Mouse (Mus musculus) kidney, postnatal 0 days (tissue): ENCODE measurements at regions not wholly inside any gene's neighbourhood (a gene's known extent, or its start where the extent isn't known, plus 50 kb on each side); places are given as distances from the start of the nearest gene placed in this dataset. TPM values are rescaled to one million over a fixed set of nuclear protein-coding genes. Genes with fewer than 3 reads are reported as not detected.

Source experiments
- ATAC-seq: fragments of 200-750 bp; cut with Nextera tagmentation; replicated peaks from 2 replicates; pipeline ENCODE4 v1.8.0; 2017; ENCODE audit warnings: low read depth, moderate number of reproducible peaks, moderate TSS enrichment, moderate library complexity; ENCODE audit not compliant: low FRiP score
- DNase-seq: peaks from one replicate; pipeline ENCODE4 v3.0.0-alpha.2; 2016; ENCODE audit warnings: low spot score
- H3K27ac ChIP-seq: fragments of 300-500 bp; sonication (generic); 2 replicates; pipeline ENCODE4 v1.5.1; 2014; ENCODE audit warnings: mild to moderate bottlenecking
- H3K27me3 ChIP-seq: fragments of 300-500 bp; sonication (generic); 2 replicates; pipeline ENCODE4 v1.6.1; 2014; ENCODE audit warnings: low read length, mixed read lengths; ENCODE audit not compliant: insufficient read depth
- H3K36me3 ChIP-seq: fragments of 300-500 bp; sonication (generic); 2 replicates; pipeline ENCODE4 v1.6.1; 2014; ENCODE audit warnings: low read length, mixed read lengths; ENCODE audit not compliant: insufficient read depth
- H3K4me1 ChIP-seq: fragments of 300-500 bp; sonication (generic); replicated peaks from 2 replicates; pipeline ENCODE4 v1.6.1; 2014; ENCODE audit warnings: antibody characterized with exemption, low read length, mixed read lengths; ENCODE audit not compliant: insufficient read depth
- H3K4me2 ChIP-seq: fragments of 300-500 bp; sonication (generic); 2 replicates; pipeline ENCODE4 v1.6.1; 2014; ENCODE audit warnings: mild to moderate bottlenecking, low read length, moderate library complexity, mixed read lengths
- H3K4me3 ChIP-seq: fragments of 300-500 bp; sonication (generic); replicated peaks from 2 replicates; pipeline ENCODE4 v1.5.1; 2014; ENCODE audit warnings: low read depth, low read length
- H3K9ac ChIP-seq: fragments of 300-500 bp; sonication (generic); 2 replicates; pipeline ENCODE4 v1.6.1; 2014; ENCODE audit warnings: low read depth, low read length
- H3K9me3 ChIP-seq: fragments of 300-500 bp; sonication (generic); replicated peaks from 2 replicates; pipeline ENCODE4 v1.6.1; 2016; ENCODE audit warnings: low read length, inconsistent platforms, mixed read lengths
- CTCF ChIP-seq: IDR thresholded peaks from 2 replicates; pipeline ENCODE4 v1.5.1; 2016; ENCODE audit warnings: antibody characterized with exemption, low read depth, mild to moderate bottlenecking, moderate library complexity
- WGBS: fragments of 180-500 bp; shearing (Covaris S2); extraction: QIAGEN DNeasy Blood & Tissue Kit; methylation state at CpG from one replicate; pipeline ENCODE4 v1.1.7; 2014; 5-methylcytosine and 5-hydroxymethylcytosine counted together
- microRNA-seq: library from miRNA; unstranded; fragments of <30 nt; microRNA quantifications from one replicate; pipeline ENCODE4, GENCODE M21; 2016

GRCm38 (mm10) chr4:81506306-81506705, 63.7 kb upstream of the Mpdz start:
- 88% methylated on average over 6 of the region's 6 CpGs for WGBS
- H3K9ac ChIP-seq = no peak overlapping the region
- H3K4me2 ChIP-seq = no peak overlapping the region
- H3K27me3 ChIP-seq = no peaks in the 10 kb centered on the region
- ATAC-seq (no peak; the same call in 1 of the 2 replicates), DNase-seq (no peak)
- no peak overlapping the region for H3K27ac ChIP-seq
- no peak for TF ChIP-seq CTCF
- H3K4me3 ChIP-seq = no peak overlapping the region
- H3K9me3 ChIP-seq = no peaks in the 10 kb centered on the region
- H3K4me1 ChIP-seq = no peaks in the 10 kb centered on the region
- no peaks in the 10 kb centered on the region for H3K36me3 ChIP-seq

- 46% methylated on average over 3 of the region's 3 CpGs for WGBS
- Histone ChIP-seq H3K4me1 (no peaks in the 10 kb centered on the region), H3K4me3 (no peak overlapping the region), H3K9me3 (no peaks in the 10 kb centered on the region), H3K27ac (no peak overlapping the region), H3K27me3 (no peaks in the 10 kb centered on the region), H3K4me2 (no peak overlapping the region), H3K36me3 (no peaks in the 10 kb centered on the region), H3K9ac (no peak overlapping the region)
- TF ChIP-seq CTCF = no peak
- ATAC-seq = no peak
- no peak for DNase-seq
Observed at GRCm38 (mm10) chr4:81505096-81505495, 62.5 kb upstream of the Mpdz start.

- ATAC-seq (no peak), DNase-seq (no peak)
- H3K4me3 ChIP-seq = no peak overlapping the region
- H3K27ac ChIP-seq = no peak overlapping the region
- H3K4me2 ChIP-seq = no peak overlapping the region
- no peaks in the 10 kb centered on the region for H3K9me3 ChIP-seq
- TF ChIP-seq CTCF = no peak
- H3K4me1 ChIP-seq = no peaks in the 10 kb centered on the region
- H3K36me3 ChIP-seq = no peaks in the 10 kb centered on the region
- WGBS = 78% methylated on average over 5 of the region's 5 CpGs
- H3K9ac ChIP-seq = no peak overlapping the region
- no peaks in the 10 kb centered on the region for H3K27me3 ChIP-seq
Observed at GRCm38 (mm10) chr4:81503941-81504340, 61.3 kb upstream of the Mpdz start.

GRCm38 (mm10) chr4:81501802-81502201, 59.2 kb upstream of the Mpdz start:
- ATAC-seq (no peak), DNase-seq (no peak)
- H3K27ac ChIP-seq = no peak overlapping the region
- H3K4me2 ChIP-seq = no peak overlapping the region
- WGBS = 64% methylated on average over 5 of the region's 5 CpGs
- no peaks in the 10 kb centered on the region for H3K27me3 ChIP-seq
- no peak overlapping the region for H3K4me3 ChIP-seq
- H3K9me3 ChIP-seq = no peaks in the 10 kb centered on the region
- TF ChIP-seq CTCF = no peak
- no peak overlapping the region for H3K9ac ChIP-seq
- no peaks in the 10 kb centered on the region for H3K36me3 ChIP-seq
- H3K4me1 ChIP-seq = no peaks in the 10 kb centered on the region

GRCm38 (mm10) chr4:81498133-81498532, 55.5 kb upstream of the Mpdz start:
- DNase-seq (peak; percentile 79), ATAC-seq (no peak)
- Histone ChIP-seq H3K36me3 (no peaks in the 10 kb centered on the region), H3K4me3 (no peak overlapping the region), H3K9me3 (no peaks in the 10 kb centered on the region), H3K27ac (no peak overlapping the region), H3K9ac (no peak overlapping the region), H3K27me3 (no peaks in the 10 kb centered on the region), H3K4me1 (no peaks in the 10 kb centered on the region), H3K4me2 (no peak overlapping the region)
- TF ChIP-seq CTCF = peak; percentile 73
- WGBS = 37% methylated on average over 2 of the region's 2 CpGs

GRCm38 (mm10) chr4:81492811-81493210, 50.2 kb upstream of the Mpdz start:
- H3K36me3 ChIP-seq = no peaks in the 10 kb centered on the region
- no peaks in the 10 kb centered on the region for H3K9me3 ChIP-seq
- H3K9ac ChIP-seq = no peak overlapping the region
- WGBS = 83% methylated on average over 3 of the region's 3 CpGs
- no peak overlapping the region for H3K4me2 ChIP-seq
- no peaks in the 10 kb centered on the region for H3K27me3 ChIP-seq
- ATAC-seq (no peak), DNase-seq (no peak)
- no peak for TF ChIP-seq CTCF
- H3K27ac ChIP-seq = no peak overlapping the region
- H3K4me1 ChIP-seq = no peaks in the 10 kb centered on the region
- H3K4me3 ChIP-seq = no peak overlapping the region

Small RNA genes in the stretch of these regions (microRNA-seq; reads per million reads assigned to microRNA genes)
- gene Gm22402 = not detected
